Mouse (Mus musculus) MEL (cell line): ENCODE results near the gene Gm11437. TPM values are rescaled to one million over a fixed set of nuclear protein-coding genes. Genes with fewer than 3 reads are reported as not detected.

Source experiments
- DNase-seq: peaks from one replicate; pipeline ENCODE4 v3.0.0; 2011; ENCODE audit warnings: low read depth, low spot score
- H3K27ac ChIP-seq: 2 replicates; pipeline ENCODE4 v1.5.1; 2012; ENCODE audit warnings: low read depth, mild to moderate bottlenecking, control low read depth, low read length, moderate library complexity; ENCODE audit not compliant: control insufficient read depth
- H3K27me3 ChIP-seq, 2 experiments: fragments of 150-350 bp in 1 of 2; sonication (generic) in 1 of 2; 2 replicates each; pipeline ENCODE4 v1.6.1; 2012; ENCODE audit warnings: low read length in 2 of 2, mild to moderate bottlenecking in 2 of 2, improper control_type of control experiment in 1 of 2, moderate library complexity in 1 of 2; ENCODE audit not compliant: insufficient read depth in 2 of 2, control insufficient read depth in 1 of 2
- H3K36me3 ChIP-seq, 2 experiments: 2 replicates each; pipeline ENCODE4 v1.6.1; 2012 to 2014; ENCODE audit warnings: low read length in 2 of 2, improper control_type of control experiment in 1 of 2, inconsistent platforms in 1 of 2, mild to moderate bottlenecking in 1 of 2; ENCODE audit not compliant: insufficient read depth in 2 of 2, control insufficient read depth in 1 of 2
- H3K4me1 ChIP-seq, 2 experiments: fragments of 150-350 bp in 1 of 2; sonication (generic) in 1 of 2; 2 replicates each; pipeline ENCODE4 v1.6.1; 2012; ENCODE audit warnings: low read length in 2 of 2, improper control_type of control experiment in 1 of 2, mild to moderate bottlenecking in 1 of 2; ENCODE audit not compliant: insufficient read depth in 2 of 2, control insufficient read depth in 1 of 2
- H3K4me3 ChIP-seq, 2 experiments: fragments of 150-350 bp in 1 of 2; sonication (generic) in 1 of 2; 2 replicates each; pipeline ENCODE4 v1.5.1; 2012; ENCODE audit warnings: low read depth in 2 of 2, low read length in 2 of 2, mild to moderate bottlenecking in 2 of 2, moderate library complexity in 2 of 2, control low read depth in 1 of 2, improper control_type of control experiment in 1 of 2; ENCODE audit not compliant: control insufficient read depth in 1 of 2, insufficient read depth in 1 of 2
- H3K79me2 ChIP-seq: 2 replicates; pipeline ENCODE4 v1.6.1; 2012; ENCODE audit warnings: mild to moderate bottlenecking, low read length, moderate library complexity; ENCODE audit not compliant: control insufficient read depth, poor library complexity, insufficient read depth
- H3K9ac ChIP-seq: 2 replicates; pipeline ENCODE4 v1.6.1; 2012; ENCODE audit warnings: low read depth, mild to moderate bottlenecking, control low read depth, low read length, moderate library complexity; ENCODE audit not compliant: control insufficient read depth, poor library complexity, severe bottlenecking
- H3K9me3 ChIP-seq: fragments of 150-350 bp; sonication (generic); replicated peaks from 2 replicates; pipeline ENCODE4 v1.6.1; 2012; ENCODE audit warnings: mild to moderate bottlenecking, low read length, improper control_type of control experiment, moderate library complexity; ENCODE audit not compliant: insufficient read depth
- CHD1 ChIP-seq: IDR thresholded peaks from 2 replicates; pipeline ENCODE4 v1.6.1; 2012; ENCODE audit warnings: low read depth, mild to moderate bottlenecking, inconsistent platforms, low read length, improper control_type of control experiment
- CTCF ChIP-seq, 3 experiments: IDR thresholded peaks in 2 of 3; conservative IDR thresholded peaks in 1 of 3; 2 replicates each; pipeline ENCODE4 v1.5.1; 2011 to 2012; ENCODE audit warnings: low read length in 3 of 3, low read depth in 2 of 3, mild to moderate bottlenecking in 2 of 3, improper control_type of control experiment in 1 of 3, inconsistent platforms in 1 of 3, mixed read lengths in 1 of 3, moderate library complexity in 1 of 3; ENCODE audit not compliant: control insufficient read depth in 1 of 3, insufficient read depth in 1 of 3, poor library complexity in 1 of 3, severe bottlenecking in 1 of 3
- EP300 ChIP-seq, 2 experiments: IDR thresholded peaks; 2 replicates each; pipeline ENCODE4 v1.6.1; 2011; ENCODE audit warnings: improper control_type of control experiment in 2 of 2, low read length in 2 of 2, low read depth in 1 of 2, mild to moderate bottlenecking in 1 of 2
- ETS1 ChIP-seq: IDR thresholded peaks from 2 replicates; pipeline ENCODE4 v1.6.1; 2012; ENCODE audit warnings: low read depth, mild to moderate bottlenecking, inconsistent platforms, low read length, improper control_type of control experiment, moderate library complexity
- HCFC1 ChIP-seq: IDR thresholded peaks from 2 replicates; pipeline ENCODE4 v1.6.1; 2012; ENCODE audit warnings: low read depth, mild to moderate bottlenecking, inconsistent platforms, low read length, improper control_type of control experiment, moderate library complexity
- JUND ChIP-seq: IDR thresholded peaks from 2 replicates; pipeline ENCODE4 v1.6.1; 2011; ENCODE audit warnings: low read depth, mild to moderate bottlenecking, improper control_type of control experiment, low read length
- MAX ChIP-seq: IDR thresholded peaks from 2 replicates; pipeline ENCODE4 v1.6.1; 2011; ENCODE audit warnings: low read length, improper control_type of control experiment
- MEF2A ChIP-seq: IDR thresholded peaks from 2 replicates; pipeline ENCODE4 v1.6.1; 2014; ENCODE audit warnings: low read depth, mild to moderate bottlenecking, inconsistent platforms, low read length, improper control_type of control experiment; ENCODE audit not compliant: poor library complexity, insufficient replicate concordance, severe bottlenecking; ENCODE audit errors: extremely low read depth
- MYC ChIP-seq: IDR thresholded peaks from 2 replicates; pipeline ENCODE4 v1.6.1; 2011; ENCODE audit warnings: low read depth, mild to moderate bottlenecking, low read length, improper control_type of control experiment, moderate library complexity
- NELFE ChIP-seq: IDR thresholded peaks from 2 replicates; pipeline ENCODE4 v1.6.1; 2011; ENCODE audit warnings: low read depth, low read length, improper control_type of control experiment
- NRF1 ChIP-seq: IDR thresholded peaks from 2 replicates; pipeline ENCODE4 v1.6.1; 2014; ENCODE audit warnings: low read depth, mild to moderate bottlenecking, inconsistent platforms, low read length, improper control_type of control experiment, moderate library complexity; ENCODE audit not compliant: poor library complexity, insufficient read depth, severe bottlenecking
- POLR2A ChIP-seq, 2 experiments: IDR thresholded peaks; 2 replicates each; pipeline ENCODE4 v1.6.1; 2011 to 2012; ENCODE audit warnings: low read length in 2 of 2, mild to moderate bottlenecking in 2 of 2, control low read depth in 1 of 2, improper control_type of control experiment in 1 of 2, low read depth in 1 of 2, moderate library complexity in 1 of 2; ENCODE audit not compliant: control insufficient read depth in 1 of 2, insufficient read depth in 1 of 2, poor library complexity in 1 of 2
- POLR2AphosphoS5 ChIP-seq: IDR thresholded peaks from 2 replicates; pipeline ENCODE4 v1.6.1; 2012; ENCODE audit warnings: low read depth, borderline replicate concordance, mild to moderate bottlenecking, inconsistent platforms, low read length, moderate library complexity, mixed read lengths
- SIN3A ChIP-seq: IDR thresholded peaks from 2 replicates; pipeline ENCODE4 v1.6.1; 2012; ENCODE audit warnings: low read length, improper control_type of control experiment, inconsistent platforms
- SMC3 ChIP-seq: IDR thresholded peaks from 2 replicates; pipeline ENCODE4 v1.6.1; 2011; ENCODE audit warnings: low read depth, low read length, improper control_type of control experiment
- TAL1 ChIP-seq: IDR thresholded peaks from 2 replicates; pipeline ENCODE4 v1.6.1; 2012; ENCODE audit warnings: mild to moderate bottlenecking, inconsistent platforms, low read length, moderate library complexity, mixed read lengths
- TBP ChIP-seq: IDR thresholded peaks from 2 replicates; pipeline ENCODE4 v1.8.0; 2011; ENCODE audit warnings: low read depth, low read length, improper control_type of control experiment
- UBTF ChIP-seq: IDR thresholded peaks from 2 replicates; pipeline ENCODE4 v1.6.1; 2012; ENCODE audit warnings: low read depth, mild to moderate bottlenecking, inconsistent platforms, low read length, improper control_type of control experiment, moderate library complexity, borderline replicate concordance; ENCODE audit not compliant: insufficient read depth
- USF2 ChIP-seq, 2 experiments: IDR thresholded peaks; 2 replicates each; pipeline ENCODE4 v1.6.1; 2011 to 2012; ENCODE audit warnings: improper control_type of control experiment in 2 of 2, low read length in 2 of 2, borderline replicate concordance in 1 of 2, inconsistent platforms in 1 of 2, low read depth in 1 of 2, mild to moderate bottlenecking in 1 of 2; ENCODE audit not compliant: insufficient read depth in 1 of 2
- ZC3H11A ChIP-seq: IDR thresholded peaks from 2 replicates; pipeline ENCODE4 v1.6.1; 2012; ENCODE audit warnings: low read depth, mild to moderate bottlenecking, inconsistent platforms, low read length, improper control_type of control experiment
- ZKSCAN1 ChIP-seq: IDR thresholded peaks from 2 replicates; pipeline ENCODE4 v1.6.1; 2012; ENCODE audit warnings: low read depth, mild to moderate bottlenecking, inconsistent platforms, low read length, improper control_type of control experiment, moderate library complexity
- ZMIZ1 ChIP-seq: IDR thresholded peaks from 2 replicates; pipeline ENCODE4 v1.6.1; 2012; ENCODE audit warnings: low read depth, mild to moderate bottlenecking, inconsistent platforms, low read length, improper control_type of control experiment, moderate library complexity
- polyA plus RNA-seq, 2 experiments: library from polyadenylated mRNA; stranded (reverse) in 1 of 2; unstranded in 1 of 2; fragments of >175 nt in 1 of 2; fragments of >200 nt in 1 of 2; gene quantifications; 2 replicates each; pipeline versions ENCODE4 v1.2.1 to v1.2.4; 2012; ENCODE audit warnings: low replicate concordance in 2 of 2, low read depth in 1 of 2; ENCODE audit not compliant: insufficient read length in 2 of 2, insufficient read depth in 1 of 2, missing spikeins in 1 of 2
- total RNA-seq: library from RNA; depleted of rRNA; stranded (reverse); fragments of 300-350 nt; gene quantifications from 2 replicates; pipeline ENCODE4 v1.2.3, GENCODE M21; 2012

The Gm11437 gene
- total and polyA plus RNA-seq, 3 experiments, result not detected

DNA sequence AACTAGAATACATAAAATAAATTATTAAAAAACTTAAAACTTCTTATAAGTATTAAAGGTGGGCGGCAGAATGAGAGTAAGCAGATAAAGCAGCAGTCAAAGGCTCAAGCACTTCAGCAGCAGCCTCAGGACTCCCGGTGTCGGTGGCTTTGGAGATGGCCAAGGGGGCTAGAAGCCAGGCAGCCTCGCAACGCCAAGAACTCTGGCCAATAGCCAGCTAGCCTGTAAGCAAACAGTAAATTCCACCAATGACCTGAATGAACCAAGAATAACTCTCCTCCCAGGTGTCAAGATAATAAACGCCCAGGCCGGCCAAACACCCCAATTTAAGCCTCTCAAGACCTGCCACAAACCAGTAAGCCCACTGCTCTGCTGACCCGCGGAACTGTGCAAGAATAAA, 51.6 kb downstream of the Gm11437 start:
- H3K36me3 ChIP-seq, result peaks cover 0 to 17% of the 10 kb centered on the region in 2 experiments; a peak in 2 of 4 replicates
- no peak overlapping the region for H3K9ac ChIP-seq
- no peaks in the 10 kb centered on the region for H3K79me2 ChIP-seq
- H3K9me3 ChIP-seq, result no peaks in the 10 kb centered on the region
- DNase-seq, result no peak
- H3K4me1 ChIP-seq, result no peaks in the 10 kb centered on the region
- no peak for TF ChIP-seq ZKSCAN1
- TF ChIP-seq POLR2AphosphoS5, result no peak
- no peak for TF ChIP-seq NRF1
- no peak for TF ChIP-seq ZMIZ1
- no peak for TF ChIP-seq TAL1
- no peak for TF ChIP-seq CHD1
- TF ChIP-seq SIN3A, result no peak
- no peak for TF ChIP-seq MEF2A
- TF ChIP-seq TBP, result no peak
- TF ChIP-seq NELFE, result no peak
- no peak for TF ChIP-seq UBTF
- TF ChIP-seq MAX, result no peak
- TF ChIP-seq SMC3, result no peak
- TF ChIP-seq EP300 (IDR thresholded peaks at IDR 0.05; ENCODE audit: low read depth in 1 of 2, low read length in 2 of 2), result no peak
- TF ChIP-seq ETS1, result no peak
- no peak overlapping the region for H3K27ac ChIP-seq
- no peak overlapping the region for H3K4me3 ChIP-seq
- no peaks in the 10 kb centered on the region for H3K27me3 ChIP-seq

DNA sequence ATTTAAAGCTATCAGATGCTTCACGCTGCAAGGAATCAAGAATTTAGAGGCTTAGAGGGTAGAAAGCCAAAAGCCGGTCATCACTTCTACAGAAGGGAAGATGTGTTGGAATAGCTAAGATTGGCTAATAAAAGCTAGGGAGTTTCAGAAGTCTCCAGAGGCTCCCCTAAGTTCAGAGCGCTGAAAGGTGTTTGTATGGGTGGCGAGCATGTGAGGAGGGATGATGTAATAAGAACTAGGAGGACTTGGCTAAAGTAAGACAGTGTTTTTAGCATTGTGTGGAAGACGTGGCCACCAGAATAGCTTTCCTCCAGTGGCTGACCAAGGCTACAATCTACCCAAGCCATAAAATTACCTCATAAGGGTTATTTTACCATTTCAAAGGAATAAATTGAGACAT, 53.7 kb downstream of the Gm11437 start:
- TF ChIP-seq HCFC1, result no peak
- TF ChIP-seq TBP, result no peak
- no peak for TF ChIP-seq POLR2A (IDR thresholded peaks at IDR 0.05; ENCODE audit: control insufficient read depth in 1 of 2, insufficient read depth in 1 of 2, low read depth in 1 of 2, low read length in 2 of 2, poor library complexity in 1 of 2)
- TF ChIP-seq NELFE, result no peak
- no peak for TF ChIP-seq ZMIZ1
- no peak for TF ChIP-seq ETS1
- TF ChIP-seq USF2 (IDR thresholded peaks at IDR 0.05; ENCODE audit: borderline replicate concordance in 1 of 2, insufficient read depth in 1 of 2, low read depth in 1 of 2, low read length in 2 of 2), result no peak
- no peak for TF ChIP-seq JUND
- no peak for TF ChIP-seq CTCF (IDR thresholded peaks at IDR 0.05 in 2 of 3, conservative IDR thresholded peaks at IDR 0.05 in 1 of 3; ENCODE audit: control insufficient read depth in 1 of 3, insufficient read depth in 1 of 3, low read depth in 2 of 3, low read length in 3 of 3, poor library complexity in 1 of 3, severe bottlenecking in 1 of 3)
- TF ChIP-seq SIN3A, result no peak
- TF ChIP-seq EP300 (IDR thresholded peaks at IDR 0.05; ENCODE audit: low read depth in 1 of 2, low read length in 2 of 2), result no peak
- no peak for TF ChIP-seq ZC3H11A
- no peak for TF ChIP-seq MYC
- no peaks in the 10 kb centered on the region for H3K4me1 ChIP-seq
- no peaks in the 10 kb centered on the region for H3K27me3 ChIP-seq
- no peak overlapping the region for H3K27ac ChIP-seq
- H3K4me3 ChIP-seq, result no peak overlapping the region
- DNase-seq, result no peak
- no peaks in the 10 kb centered on the region for H3K79me2 ChIP-seq
- H3K36me3 ChIP-seq, result peaks cover 0 to 14% of the 10 kb centered on the region in 2 experiments; a peak in 2 of 4 replicates
- H3K9ac ChIP-seq, result no peak overlapping the region
- no peaks in the 10 kb centered on the region for H3K9me3 ChIP-seq
